Mouse (Mus musculus) olfactory bulb, adult 2 months (tissue): ENCODE data around the gene Hdac4. TPM values are rescaled to one million over a fixed set of nuclear protein-coding genes. Genes with fewer than 3 reads are reported as not detected.
A peak's percentile ranks its signal among the peaks of the same experiment; 100 is the strongest.

Experiments used
- H3K27ac ChIP-seq: fragments of 200-500 bp; 2 replicates; pipeline ENCODE4 v1.5.1; 2012; ENCODE audit warnings: low read depth, low read length; ENCODE audit not compliant: insufficient read depth
- H3K4me1 ChIP-seq: fragments of 200-500 bp; 2 replicates; pipeline ENCODE4 v1.6.1; 2012; ENCODE audit warnings: low read length; ENCODE audit not compliant: control insufficient read depth, insufficient read depth
- H3K4me3 ChIP-seq: fragments of 200-500 bp; 2 replicates; pipeline ENCODE4 v1.5.1; 2012; ENCODE audit warnings: mild to moderate bottlenecking, low read depth, low read length, moderate library complexity; ENCODE audit not compliant: insufficient read depth
- CTCF ChIP-seq: fragments of 200-500 bp; IDR thresholded peaks from 2 replicates; pipeline ENCODE4 v1.5.1; 2012; ENCODE audit warnings: low read depth, mild to moderate bottlenecking, low read length, moderate library complexity; ENCODE audit not compliant: insufficient read depth
- POLR2A ChIP-seq: fragments of 200-500 bp; IDR thresholded peaks from 2 replicates; pipeline ENCODE4 v1.6.1; 2012; ENCODE audit warnings: mild to moderate bottlenecking, low read depth, low read length, moderate library complexity; ENCODE audit not compliant: insufficient read depth
- WGBS: fragments of 180-500 bp; shearing (Covaris S2); methylation state at CpG from one replicate; pipeline ENCODE4 v1.1.7; 2018; 5-methylcytosine and 5-hydroxymethylcytosine counted together
- polyA plus RNA-seq: library from polyadenylated mRNA; stranded (reverse); fragments of >200 nt; gene quantifications from 2 replicates; pipeline ENCODE4 v1.2.4, GENCODE M21; 2012; ENCODE audit warnings: low replicate concordance; ENCODE audit not compliant: missing spikeins, insufficient read depth, insufficient read length

Hdac4 gene
- not detected in 2 replicates for polyA plus RNA-seq

DNA sequence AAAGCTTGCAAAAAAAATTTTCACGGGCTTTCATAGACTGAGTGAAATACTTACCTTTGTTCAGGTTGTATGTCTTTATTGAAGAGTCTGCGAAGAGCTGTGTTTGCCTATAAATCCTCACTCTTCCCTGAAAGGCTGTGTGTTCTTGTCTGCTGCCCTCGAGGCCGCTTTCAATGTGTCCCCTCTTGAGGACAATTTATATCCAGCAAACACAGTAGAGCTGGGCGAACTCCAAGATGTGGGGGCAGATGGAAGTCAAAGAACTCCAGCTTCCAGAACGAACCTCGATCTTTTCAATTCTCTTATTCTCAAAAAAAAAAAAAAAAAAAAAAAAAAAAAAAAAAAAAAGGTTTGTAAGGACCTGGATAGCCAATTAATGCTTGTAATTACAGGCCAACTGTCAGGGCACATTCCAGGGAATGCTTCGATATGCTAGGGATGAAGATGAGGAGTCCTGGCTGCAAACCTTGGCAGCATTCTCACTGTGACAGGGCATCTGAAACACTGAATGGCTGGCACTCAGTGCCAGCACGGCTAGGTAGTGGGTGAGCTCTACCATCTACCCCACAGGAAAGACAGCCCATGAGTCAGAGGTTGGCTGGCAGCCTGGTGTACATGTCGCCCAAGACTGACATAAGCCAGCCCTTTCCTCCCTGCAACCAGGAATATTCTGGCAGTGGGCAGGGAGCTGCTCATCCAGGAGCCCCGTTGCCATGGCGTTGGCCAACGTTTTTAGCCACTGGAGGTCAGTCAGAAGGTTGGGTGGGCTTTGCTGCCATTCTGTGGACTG lies at the start of gene Hdac4:
TSS of gene Hdac4 (minus strand) at position 340 of the 790 bp plus-strand sequence.
- 38% methylated on average over 13 of the region's 13 CpGs for WGBS
- H3K4me3 ChIP-seq: no peak within 1 kb of the TSS
- no peak within 1 kb of the TSS for H3K27ac ChIP-seq
- H3K4me1 ChIP-seq: peaks cover 8% of the 10 kb centered on the region
- TF ChIP-seq POLR2A (no peak), CTCF (no peak)

- no peak overlapping the region for H3K27ac ChIP-seq
- H3K4me3 ChIP-seq: no peak overlapping the region
- H3K4me1 ChIP-seq: peaks cover 9% of the 10 kb centered on the region
- no peak for TF ChIP-seq CTCF
- no peak for TF ChIP-seq POLR2A
- 79% methylated on average over 8 of the region's 8 CpGs for WGBS
Observed at GRCm38 (mm10) chr1:92243549-92243948, 48.0 kb upstream of the Hdac4 start.

- no peak overlapping the region for H3K4me3 ChIP-seq
- H3K4me1 ChIP-seq: peaks cover 8% of the 10 kb centered on the region
- no peak overlapping the region for H3K27ac ChIP-seq
- TF ChIP-seq CTCF: no peak
- 83% methylated on average over 4 of the region's 4 CpGs for WGBS
Observed at GRCm38 (mm10) chr1:92240072-92240471, 44.6 kb upstream of the Hdac4 start.

DNA sequence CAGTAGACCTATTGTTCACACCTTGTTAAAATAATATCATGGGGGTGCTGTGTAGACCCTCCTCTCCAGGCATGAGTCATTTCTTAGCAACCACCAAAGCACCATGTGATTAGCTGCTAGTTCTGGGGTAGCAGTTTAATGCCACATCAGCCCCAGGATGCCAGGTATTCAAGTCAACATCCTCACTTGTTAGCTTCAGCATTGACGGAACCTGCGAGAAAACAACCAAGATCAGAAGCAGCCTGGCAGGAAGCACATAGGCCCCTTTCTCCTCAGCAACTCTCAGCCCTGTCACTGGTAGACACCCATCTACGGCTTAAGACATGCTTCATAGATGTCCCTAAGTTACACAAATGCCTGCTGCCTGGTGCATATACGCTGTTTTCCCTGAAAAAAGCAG lies 40.1 kb upstream of the Hdac4 start:
- H3K27ac ChIP-seq: no peak overlapping the region
- TF ChIP-seq CTCF: no peak
- TF ChIP-seq POLR2A: no peak
- 79% methylated on average over 4 of the region's 4 CpGs for WGBS
- H3K4me1 ChIP-seq: peaks cover 4% of the 10 kb centered on the region; the same call in 1 of the 2 replicates
- no peak overlapping the region for H3K4me3 ChIP-seq

- 74% methylated on average over 2 of the region's 2 CpGs for WGBS
Observed at GRCm38 (mm10) chr1:92225297-92225696, 29.8 kb upstream of the Hdac4 start.

DNA sequence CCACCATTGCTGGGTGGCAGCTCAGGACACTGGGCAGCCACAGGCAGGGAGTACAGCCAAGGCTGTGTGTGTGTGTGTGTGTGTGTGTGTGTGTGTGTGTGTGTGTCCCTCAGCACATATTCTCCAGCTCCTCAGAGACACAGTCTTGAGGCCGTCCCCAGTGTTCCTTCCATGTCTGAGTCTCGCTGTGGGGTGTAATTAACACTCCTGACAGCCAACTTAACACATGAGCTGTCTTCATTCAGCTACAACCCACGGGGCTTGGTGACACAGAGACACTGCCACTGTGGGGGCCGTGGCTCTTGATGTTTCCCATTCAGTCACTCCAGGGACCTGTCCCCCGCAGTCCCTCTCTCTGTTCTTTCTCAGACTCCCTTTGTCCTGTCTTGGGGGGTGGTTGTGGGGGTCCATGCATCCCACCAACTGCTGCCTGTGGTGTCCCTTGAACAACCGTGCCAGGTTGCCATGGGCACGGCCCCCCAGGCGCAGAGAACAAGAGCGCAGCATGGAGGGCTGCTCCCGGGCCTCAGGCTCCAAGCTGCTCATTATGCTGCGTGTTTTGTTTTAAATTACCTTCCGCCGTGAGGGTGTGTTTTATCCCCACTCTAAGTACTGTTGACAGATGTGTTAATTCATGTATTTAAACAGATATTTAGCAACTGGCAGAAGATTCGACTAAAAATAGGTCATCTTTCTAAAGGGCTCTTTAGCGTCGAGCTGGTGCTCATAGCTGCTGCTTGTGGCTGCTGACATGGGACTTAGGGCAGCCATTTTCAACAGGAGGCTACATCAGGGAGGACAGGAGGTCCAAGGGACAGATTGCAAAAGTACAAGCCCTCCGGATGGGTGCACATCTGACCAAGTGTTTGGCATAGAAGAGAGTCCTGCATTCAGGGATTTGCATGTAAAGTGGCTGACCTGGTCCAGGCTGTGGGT lies 28.7 kb upstream of the Hdac4 start:
- Histone ChIP-seq H3K27ac (peak overlapping the region; percentile 94), H3K4me1 (peaks cover 47% of the 10 kb centered on the region), H3K4me3 (no peak overlapping the region)
- WGBS: 11% methylated on average over 17 of the region's 17 CpGs
- TF ChIP-seq CTCF (no peak), POLR2A (no peak)

More at GRCm38 (mm10) chr1:92225297-92225696, 29.8 kb upstream of the Hdac4 start:
- TF ChIP-seq POLR2A (no peak), CTCF (no peak)
- H3K27ac ChIP-seq: peak overlapping the region; percentile 82
- peaks cover 55% of the 10 kb centered on the region for H3K4me1 ChIP-seq
- H3K4me3 ChIP-seq: no peak overlapping the region

GRCm38 (mm10) chr1:92216710-92217109 lies 21.2 kb upstream of the Hdac4 start:
- WGBS: 79% methylated on average over 11 of the region's 11 CpGs
- Histone ChIP-seq H3K4me3 (no peak overlapping the region), H3K4me1 (peaks cover 39% of the 10 kb centered on the region), H3K27ac (peak overlapping the region; percentile 1; the same call in 1 of the 2 replicates)
- TF ChIP-seq POLR2A: no peak
- TF ChIP-seq CTCF: no peak

DNA sequence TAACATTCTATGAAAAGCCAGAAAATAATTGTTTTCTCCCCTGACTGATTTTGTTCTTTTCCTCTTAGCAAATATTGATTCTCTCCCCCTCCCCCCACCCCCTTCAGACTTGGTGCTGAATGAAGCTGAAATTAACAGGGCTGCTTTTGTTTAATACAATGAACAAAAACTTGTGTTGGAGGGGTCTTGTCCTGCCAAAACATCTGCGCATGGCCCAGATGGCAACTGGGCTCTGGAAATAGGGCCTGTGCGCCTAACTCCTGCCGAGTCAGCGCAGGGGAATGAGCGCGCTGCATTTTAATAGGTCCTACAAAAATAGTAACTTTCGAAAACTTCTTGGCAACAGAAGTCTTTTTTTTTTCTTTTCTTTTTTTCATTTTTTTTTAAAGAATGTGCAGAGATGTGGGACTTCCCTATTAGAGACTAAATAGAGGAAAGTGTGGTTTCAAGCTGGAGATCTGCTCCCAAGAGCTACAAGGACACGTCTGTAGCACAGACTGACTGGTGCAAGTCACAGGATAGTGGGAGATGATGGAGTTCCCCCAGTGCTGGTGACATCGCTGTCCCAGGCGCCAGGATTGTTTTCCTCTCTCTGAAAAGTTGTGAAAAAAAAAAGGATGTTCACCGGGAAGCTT lies 20.6 kb upstream of the Hdac4 start:
- Histone ChIP-seq H3K27ac (peak overlapping the region; percentile 76; the same call in 1 of the 2 replicates), H3K4me1 (peaks cover 44% of the 10 kb centered on the region), H3K4me3 (no peak overlapping the region)
- 42% methylated on average over 11 of the region's 11 CpGs for WGBS
- TF ChIP-seq CTCF (no peak), POLR2A (no peak)
